Mouse (Mus musculus): ENCODE measurements around the gene Hoxb7.

The Hoxb7 gene

GRCm38 (mm10) chr11:96334002-96334364 lies 47.6 kb downstream of the Hoxb7 start:
- WGBS, result 13% methylated on average over 2 of the region's 2 CpGs

GRCm38 (mm10) chr11:96334998-96335397 lies 48.6 kb downstream of the Hoxb7 start:
- WGBS, result 41% methylated on average over 3 of the region's 3 CpGs

GRCm38 (mm10) chr11:96336597-96336996 lies 50.2 kb downstream of the Hoxb7 start:
- 12% methylated on average over 2 of the region's 2 CpGs for WGBS

- WGBS, result 8% methylated on average over 6 of the region's 6 CpGs
Measured at GRCm38 (mm10) chr11:96337026-96337425, 50.6 kb downstream of the Hoxb7 start.

GRCm38 (mm10) chr11:96338957-96339855 lies 52.8 kb downstream of the Hoxb7 start:
- WGBS, result 14% methylated on average over 7 of the region's 7 CpGs

All from cerebral cortex, adult 2 months (tissue).